Mouse (Mus musculus) CD8-positive naive resting alpha-beta T cell, adult 2 months (primary cell): ENCODE results near the gene Zfp646.
A peak's percentile ranks its signal among the peaks of the same experiment; 100 is the strongest.
"Not testable (repeated sequence)": the region's sequence is repeated elsewhere in the genome, so short reads cannot be mapped to it uniquely, and the experiment has no call there.

Experiments
- DNase-seq, 2 experiments: peaks; one replicate each; pipeline ENCODE4 v3.0.0; 2022; ENCODE audit warnings: low read depth in 2 of 2, low spot score in 2 of 2

Gene Zfp646

DNA sequence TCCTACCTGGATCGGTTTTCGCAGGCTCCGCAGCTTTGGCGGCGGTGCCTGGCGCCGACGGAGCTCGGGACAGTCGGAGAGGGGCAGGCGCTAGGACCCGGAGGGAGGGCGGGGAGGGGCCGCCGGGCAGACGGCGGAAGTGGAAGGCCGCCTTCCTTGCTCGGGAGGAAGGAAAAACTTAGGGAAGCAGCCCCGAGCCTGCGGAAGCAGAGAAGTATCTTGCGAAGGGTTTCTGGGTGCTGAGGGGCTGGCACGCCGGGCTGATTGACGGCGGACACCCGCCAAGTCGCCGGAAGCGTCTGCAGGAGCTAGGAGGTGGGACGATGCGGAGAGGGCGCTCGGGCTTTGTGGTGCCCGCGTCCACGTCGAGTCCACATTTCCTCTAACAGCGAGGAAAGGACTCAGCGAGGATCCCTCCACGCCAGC, at the start of gene Zfp646:
Gene Zfp646, plus strand, starts transcription at position 181 of the 426 bp plus-strand sequence.
- DNase-seq, result peak; percentile 61 to 66

DNA sequence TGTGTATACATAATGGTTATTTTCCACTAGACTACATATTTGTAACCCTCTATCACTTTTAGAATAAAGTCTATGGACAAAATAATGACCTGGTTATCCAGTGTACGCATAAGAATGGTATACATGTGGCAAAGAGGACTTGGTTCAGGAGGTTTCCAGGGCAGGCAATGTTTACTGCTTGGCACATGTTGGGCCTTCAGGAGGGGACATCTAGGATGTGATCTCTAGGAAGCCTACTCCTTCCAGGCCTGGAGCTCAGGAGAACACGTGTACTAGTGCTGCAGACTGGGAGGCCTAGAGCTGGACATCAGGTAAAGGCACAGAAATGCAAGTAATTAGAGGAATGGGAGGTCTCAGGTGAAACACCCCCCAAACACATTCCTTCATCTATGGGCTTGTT, 40.5 kb upstream of the Zfp646 start:
- no peak for DNase-seq

DNA sequence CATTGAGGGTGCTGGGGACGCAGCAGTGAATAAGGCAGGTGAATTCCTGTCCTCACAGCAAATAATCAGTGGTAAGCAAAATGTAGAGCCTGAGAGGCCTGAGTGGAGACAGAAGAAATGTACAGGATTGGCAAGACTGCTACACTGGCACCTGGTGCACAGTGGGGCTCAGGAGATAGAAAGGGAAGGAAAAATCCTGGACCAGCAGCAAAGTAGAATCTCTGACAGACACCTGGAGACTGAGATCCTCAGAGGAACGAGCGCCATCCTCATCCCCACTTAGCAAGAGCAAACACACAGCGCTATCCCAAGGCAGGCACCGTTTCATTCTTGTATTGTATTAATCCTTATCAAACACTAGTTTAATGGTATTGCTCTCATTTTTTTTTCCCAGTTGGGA, 38.5 kb upstream of the Zfp646 start:
- no peak for DNase-seq

DNA sequence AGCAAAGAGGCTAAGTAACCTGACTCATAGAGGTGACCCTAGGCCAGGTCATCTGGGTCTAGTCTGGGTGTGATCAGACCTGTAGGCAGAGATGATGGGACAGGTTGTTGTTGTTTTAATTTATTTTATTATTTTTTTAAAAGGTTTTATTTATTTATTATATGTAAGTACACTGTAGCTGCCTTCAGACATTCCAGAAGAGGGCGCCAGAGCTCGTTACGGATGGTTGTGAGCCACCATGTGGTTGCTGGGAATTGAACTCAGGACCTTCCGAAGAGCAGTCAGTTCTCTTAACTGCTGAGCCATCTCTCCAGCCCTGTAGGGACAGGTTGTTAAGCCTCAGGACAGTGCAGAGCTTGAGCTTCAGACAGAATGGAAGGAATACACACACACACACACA, 38.1 kb upstream of the Zfp646 start:
- not testable (repeated sequence) for DNase-seq

DNA sequence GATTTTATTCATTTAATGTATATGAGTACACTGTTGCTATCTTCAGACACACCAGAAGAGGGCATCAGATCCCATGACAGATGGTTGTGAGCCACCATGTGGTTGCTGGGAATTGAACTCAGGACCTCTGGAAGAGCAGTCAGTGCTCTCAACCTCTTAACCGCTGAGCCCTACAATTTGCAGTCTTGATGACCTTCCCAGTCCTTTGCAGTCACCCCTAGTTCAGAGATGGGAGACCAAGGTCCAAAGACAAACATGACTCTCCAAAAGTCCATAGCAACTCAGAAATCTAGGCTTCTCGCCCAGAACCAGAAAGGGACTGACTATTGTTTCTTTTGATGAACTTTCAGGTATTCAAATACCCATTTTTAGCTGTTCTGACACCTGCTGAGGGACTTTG, 36.0 kb upstream of the Zfp646 start:
- not testable (repeated sequence) for DNase-seq

DNA sequence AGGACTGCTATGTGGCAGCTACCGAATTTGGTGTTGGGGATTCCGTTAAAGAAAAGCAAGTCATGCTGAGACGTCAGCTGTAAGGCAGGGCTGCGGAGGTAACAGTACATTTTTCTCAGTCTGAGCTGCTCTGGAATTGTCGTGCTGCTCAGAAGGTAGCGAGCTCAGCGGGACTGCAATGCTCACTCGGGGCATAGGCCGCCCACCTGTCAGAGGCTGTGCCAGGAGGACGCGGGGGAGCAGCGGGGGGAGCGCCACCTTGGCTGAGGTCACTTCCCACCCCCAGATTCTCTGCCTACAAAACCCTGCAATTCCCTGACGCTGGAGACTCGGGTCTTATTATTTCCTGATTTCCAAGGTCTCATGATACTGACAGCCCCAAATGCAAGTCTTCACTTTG, 35.1 kb upstream of the Zfp646 start:
- peak; percentile 47 to 57 for DNase-seq

DNA sequence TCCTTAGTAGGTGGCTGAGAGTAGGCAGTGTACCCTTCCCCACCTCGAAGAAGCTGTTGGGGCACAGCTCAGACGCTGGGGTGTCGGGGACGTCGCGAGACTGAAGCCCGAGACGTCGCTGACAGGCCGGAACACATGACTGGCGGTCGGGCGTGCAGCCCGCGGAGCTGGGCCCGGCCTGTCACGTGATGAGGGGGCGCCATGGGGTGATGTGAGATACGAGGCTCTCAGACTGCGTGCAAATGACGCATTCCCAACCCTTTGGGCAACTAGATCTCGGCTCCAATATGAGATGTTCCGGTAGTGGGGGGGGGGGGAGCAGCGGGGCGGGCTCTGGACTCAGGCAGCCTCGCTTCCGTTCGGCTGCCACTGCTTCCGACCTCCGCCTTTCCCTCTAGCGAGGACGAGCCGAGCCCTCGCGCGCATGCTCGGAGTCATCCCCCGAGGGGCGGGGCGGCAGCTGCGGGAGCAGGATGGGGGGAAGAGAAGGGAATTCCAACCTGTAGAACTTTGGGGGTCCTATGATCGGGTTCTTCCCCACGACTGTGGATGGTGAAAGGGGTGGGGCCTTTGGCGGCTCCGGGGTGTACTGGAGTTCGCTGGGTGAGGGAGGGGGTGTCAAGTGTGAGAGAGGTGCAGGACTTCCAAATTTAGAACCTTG, 34.6 kb upstream of the Zfp646 start:
- peak; percentile 87 to 89 for DNase-seq

DNA sequence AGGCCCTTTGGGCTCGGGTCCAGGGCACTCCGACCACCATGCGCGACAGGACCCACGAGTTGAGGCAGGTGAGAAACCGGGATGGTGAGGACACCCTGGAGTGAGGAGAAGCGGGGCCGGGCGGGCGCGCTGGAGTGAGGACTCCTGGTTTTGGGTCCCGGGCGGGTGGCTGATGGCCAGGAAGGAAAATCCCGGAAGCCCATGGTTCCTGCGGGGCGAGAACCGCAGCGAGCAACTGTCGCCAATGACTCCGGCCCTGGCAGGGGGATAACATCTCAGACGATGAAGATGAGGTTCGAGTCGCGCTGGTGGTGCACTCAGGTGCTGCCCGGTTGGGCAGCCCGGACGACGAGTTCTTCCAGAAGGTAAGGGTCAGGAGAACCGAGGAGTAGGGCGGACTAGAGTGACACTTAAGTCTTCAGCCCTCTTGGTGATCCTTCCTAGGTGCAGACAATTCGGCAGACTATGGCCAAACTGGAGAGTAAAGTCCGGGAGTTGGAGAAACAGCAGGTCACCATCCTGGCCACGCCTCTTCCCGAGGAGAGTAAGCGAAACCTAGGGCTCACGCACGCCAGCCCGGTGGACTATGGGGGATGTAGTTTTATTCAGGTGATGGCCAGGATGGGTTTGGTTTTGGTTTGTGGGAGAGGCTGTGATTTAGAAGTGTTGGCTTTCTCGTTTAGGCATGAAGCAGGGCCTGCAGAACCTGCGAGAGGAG, 33.9 kb upstream of the Zfp646 start:
- DNase-seq, result peak; percentile 64 to 74

DNA sequence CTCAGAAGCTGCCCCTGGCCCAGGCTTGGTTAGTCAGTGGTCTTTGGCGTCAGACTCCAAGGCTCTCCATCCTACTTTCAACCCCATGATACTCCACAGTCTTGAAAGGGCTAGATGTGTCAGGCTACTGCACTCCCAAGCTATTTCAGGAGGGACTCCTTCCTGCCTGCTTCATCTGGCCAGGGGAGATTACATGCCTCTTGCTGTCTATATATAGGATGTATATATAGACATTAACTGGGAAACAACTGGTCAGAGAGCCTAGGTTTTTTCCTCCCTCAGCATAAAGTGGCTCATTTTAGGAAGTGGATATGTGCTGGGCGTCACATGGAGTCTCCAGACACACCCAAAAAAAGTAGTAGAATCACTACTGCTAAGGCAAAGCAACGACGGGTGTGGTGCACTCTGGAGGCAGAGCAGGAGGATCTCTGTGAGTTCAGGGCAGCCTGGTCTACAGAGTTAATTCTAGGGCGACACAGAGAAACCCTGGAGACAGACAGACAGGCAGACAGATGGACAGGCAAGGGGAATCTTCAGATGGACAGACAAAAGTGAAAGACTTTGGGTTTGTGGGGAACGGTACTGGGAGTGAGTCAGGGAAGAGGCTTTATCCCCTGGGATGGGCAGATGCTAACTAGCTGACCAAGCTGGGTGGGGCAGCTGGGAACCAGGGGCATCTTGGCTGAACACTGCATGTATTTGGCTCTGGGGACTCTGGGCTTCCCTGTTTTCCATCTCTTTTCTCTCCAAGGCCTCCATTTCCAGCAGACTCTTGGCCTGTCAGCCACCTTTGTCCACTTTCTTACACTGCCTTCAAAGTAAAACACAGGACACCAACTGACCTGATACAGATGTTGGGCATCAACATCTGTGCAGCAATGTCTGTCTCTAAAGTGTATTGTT, 25.8 kb upstream of the Zfp646 start:
- no peak for DNase-seq

DNA sequence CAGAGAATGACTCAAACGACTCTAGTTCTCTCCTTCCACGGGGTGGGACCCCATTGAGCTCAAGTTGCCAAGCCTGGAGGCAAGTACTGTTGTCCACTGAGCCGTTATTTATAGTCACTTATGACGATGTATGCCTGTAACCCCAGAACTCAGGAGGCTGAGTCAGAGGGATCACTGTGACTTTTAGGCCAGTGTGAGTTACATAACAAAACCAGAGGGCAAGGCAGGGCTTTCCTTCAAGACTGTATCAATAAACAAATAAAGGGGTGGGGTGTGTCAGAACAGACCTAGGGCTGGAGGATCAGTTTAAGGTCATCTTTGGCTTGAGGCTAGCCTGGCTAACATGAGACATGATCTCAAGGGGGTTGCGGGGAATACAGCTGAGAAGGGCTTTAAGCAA, 25.1 kb upstream of the Zfp646 start:
- DNase-seq, result no peak

DNA sequence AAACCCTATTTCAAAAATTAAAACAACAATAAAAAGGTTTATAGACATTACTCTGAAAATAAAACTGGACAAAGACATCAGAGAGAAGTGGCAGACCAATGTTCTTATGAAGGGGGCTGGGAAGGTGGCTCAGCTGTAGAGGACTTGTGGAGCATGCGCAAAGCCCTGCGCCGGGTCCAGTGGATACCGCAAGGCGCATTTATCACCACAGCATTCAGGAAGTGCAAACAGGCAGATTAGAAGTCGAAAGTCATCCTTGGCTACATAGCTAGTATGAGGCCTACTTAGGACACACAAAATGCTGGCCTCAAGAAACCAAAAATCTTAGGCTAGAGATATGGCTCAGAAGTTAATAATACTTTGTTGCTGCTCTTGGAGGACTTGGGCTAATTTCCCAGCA, 17.8 kb upstream of the Zfp646 start:
- DNase-seq, result no peak

DNA sequence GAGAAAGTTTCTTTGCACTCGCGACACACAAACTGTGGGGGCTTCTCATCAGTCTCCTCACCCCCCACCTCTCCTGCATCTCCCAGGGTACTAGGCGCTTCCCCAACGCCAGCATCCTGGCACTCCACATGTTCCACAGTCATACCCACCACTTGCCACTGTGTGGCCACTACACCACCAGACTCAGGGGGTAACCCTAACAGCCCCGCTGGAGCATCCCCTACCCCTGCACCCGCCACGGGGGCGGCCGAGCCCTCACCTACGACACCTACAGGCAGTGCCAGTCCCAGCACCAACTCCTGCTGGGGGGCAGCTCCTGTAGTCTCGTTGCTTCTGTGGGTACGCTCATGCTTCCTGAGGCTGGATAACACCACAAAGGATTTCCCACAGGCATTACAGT, 9.6 kb upstream of the Zfp646 start:
- DNase-seq, result no peak

DNA sequence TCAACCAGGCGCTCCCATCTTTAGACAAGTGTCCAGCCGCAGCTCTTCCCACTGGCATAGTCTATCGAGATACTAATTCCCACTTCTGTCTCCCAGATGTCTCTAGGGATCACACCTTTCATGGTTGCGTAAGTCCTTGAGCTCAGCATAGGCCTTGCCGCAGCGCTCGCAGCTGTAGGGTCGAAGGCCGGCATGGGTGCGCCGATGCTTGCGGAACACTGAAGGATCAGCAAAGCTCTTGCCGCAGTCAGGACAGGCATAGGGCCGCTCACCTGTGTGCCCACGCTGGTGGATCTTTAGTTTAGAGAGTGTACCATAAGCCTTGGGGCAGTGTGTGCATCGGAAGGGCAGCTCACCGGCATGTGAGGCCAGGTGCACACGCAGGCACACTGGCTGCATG, 8.4 kb upstream of the Zfp646 start:
- no peak for DNase-seq

DNA sequence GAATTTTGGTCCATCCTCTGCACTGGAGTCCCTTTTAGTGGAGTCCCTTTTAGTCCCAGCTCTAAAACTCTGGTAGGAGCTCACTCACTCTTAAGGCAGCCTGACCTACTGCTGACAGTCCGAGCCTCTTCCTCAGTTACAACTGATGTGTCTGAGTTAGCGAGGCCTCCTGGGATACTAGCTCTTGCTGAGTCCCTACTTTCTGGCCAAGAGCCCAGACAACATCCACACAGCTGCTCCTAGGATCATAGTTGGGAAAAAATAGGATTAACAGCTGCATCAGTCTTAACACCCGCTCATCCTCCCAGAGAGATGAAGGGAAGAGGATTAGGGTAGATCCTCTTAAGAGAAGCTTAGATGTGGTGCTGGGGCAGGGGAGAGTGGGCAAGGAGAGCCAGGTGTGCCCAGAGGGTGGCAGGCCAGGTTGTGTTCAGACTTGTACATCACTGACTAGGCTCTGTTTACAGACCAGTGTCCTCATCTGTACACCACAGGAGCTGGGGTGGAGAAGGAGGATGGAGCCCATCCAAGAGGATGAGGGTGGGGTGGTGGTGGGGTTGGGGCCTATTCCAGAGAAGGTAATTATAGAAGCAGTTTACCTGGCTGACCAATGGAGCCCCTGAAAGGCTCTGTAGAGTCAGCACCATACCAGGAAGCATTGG, 6.7 kb upstream of the Zfp646 start:
- DNase-seq, result no peak

DNA sequence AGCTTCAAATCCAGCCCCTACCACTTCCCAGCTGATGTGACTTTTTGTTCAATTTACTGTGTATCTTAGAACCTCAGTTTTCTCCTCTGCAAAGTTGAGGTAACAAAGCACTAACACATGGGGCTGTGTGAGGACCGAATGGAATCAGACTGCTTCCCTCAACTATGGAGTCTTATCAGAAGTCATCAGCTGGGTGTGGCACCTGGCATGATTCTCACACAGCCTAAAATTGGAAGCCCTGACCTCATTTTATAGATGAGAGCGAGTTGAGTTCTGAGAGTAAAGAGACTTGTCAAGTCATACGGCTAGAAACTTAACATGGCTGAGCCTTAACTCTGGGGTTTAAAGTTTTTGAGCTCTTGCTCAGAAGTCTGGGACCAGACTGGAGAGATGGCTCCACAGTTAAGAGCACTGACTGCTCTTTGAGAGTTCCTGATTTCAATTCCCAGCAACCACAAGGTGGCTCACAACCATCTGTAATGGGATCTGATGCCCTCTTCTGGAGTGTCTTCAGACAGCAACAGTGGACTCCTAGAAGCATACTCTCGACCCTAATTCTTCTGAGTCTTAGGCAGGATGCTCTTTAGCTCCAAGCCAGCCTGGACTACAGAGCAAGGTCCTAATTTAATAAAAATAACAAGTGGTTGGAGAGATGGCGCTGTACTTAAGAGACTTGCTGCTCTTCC, 5.7 kb upstream of the Zfp646 start:
- DNase-seq, result no peak

DNA sequence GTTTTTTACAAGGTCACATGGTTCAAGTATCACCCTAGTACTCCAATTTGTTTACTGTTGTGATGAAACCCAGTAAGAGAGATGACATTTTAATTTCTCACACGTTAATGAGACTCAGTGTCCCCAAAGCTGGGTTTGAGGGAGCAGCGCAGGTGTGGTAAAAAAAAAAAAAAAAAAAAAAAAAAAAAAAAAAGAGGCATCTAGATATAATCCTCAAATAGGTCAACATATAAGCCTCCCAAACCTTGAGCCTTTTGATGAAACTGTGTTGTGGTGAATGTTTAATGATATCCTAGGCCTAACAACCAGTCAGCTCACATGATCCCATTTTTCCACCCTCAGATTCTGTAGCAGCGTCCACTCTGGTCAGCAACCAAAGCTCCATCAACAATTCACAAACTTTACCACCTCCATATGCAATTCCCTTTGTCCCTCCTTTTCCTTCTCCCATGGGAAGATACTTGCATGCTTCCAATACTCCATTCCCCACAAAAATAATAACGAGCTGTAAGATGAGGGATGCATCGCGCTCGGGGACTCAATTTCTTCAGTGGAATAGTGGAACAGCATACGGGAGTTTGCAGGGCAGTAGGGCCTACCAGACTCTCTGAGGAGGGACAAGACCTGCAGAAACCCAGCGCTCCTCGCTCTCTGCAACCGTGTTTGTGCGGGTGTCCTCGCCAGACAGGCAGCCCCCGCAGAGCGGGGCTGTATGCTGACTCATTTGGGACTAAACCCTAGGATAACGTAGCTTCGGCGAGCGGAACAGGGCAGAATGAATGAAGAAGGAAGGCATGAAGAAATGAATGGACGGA, 1.0 kb upstream of the Zfp646 start:
- no peak for DNase-seq

DNA sequence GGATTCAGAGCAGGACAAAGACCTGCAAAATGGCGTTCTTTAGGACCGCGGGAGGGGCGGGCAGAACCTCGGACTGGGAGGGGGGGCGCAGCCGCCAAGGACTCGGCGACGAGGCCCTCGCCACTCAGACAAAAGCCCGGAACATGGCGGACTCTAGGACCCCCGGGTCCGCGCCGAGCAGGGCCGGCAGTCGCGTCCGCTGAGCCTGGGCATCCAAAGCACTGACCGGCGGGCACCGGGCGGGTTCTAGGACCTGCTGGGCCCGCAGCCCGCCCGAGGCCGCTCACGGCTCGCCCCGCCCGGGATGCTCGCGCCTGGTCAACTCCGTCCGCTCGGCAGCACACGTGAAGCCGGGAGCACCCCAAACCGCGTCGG, 407 bp upstream of the Zfp646 start:
- peak; percentile 64 to 78 for DNase-seq

DNA sequence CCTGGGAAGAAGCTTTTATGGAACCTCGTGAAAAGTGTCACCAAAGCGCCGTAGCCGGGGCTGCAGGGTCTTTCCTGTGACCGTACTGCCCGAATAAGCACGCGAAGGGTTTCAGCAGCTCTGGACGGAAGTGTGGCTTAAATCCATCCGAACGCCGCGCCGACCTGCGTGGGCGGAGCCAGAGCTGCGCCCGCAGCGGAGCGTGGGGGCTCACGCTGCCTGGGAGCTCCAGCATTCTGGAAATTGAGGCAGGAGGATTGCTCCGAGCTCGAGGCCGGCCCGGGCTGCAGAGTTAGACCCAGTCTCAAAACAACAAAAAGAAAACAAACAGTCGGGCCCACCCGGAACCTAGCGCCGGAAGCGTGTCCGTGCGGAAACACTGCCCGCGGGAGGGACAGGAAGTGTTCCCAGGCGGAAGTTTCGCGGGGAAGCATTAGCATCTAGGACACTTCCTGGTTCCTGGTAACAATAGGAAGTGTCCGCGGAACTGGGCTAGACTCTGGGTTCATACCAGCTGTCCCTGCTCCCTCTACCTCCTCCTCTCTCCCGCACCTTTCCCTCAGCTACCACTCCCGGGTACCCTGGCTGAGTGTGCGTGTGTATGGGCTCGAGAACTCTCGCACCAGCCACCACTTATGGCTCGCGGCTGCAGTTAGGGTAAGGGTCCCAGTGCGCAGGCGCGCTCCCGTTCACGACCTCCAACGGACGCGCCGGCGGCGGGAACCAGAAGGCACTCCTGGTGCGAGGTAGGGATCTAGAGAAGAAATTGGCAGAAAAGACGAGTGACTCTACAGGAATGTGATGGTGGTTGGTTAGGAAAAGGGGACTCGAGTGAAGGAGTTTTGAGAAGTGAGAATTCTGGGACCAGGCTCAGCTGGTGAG, 687 bp downstream of the Zfp646 start, which contains the start of gene Zfp668:
Gene Zfp668, minus strand, starts transcription at position 362 of the 882 bp plus-strand sequence.
- DNase-seq, result peak; percentile 87 to 92

DNA sequence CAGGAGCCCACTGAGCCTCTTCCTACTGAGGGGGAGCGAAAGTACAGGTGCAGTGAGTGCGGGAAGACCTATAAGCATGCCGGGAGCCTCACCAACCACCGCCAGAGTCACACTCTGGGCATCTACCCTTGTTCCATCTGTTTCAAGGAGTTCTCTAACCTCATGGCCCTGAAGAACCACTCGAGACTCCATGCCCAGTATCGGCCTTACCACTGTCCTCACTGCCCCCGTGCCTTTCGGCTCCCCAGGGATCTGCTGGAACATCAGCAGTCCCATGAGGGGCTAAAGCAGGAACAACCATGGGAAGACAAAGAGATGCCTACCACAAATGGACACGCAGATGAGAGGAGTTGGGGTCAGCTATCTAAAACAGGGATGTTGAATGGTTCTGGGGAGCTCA, 3.3 kb downstream of the Zfp646 start:
- DNase-seq, result no peak
